18 mouse cellular contexts compared by ENCODE assay signal in genomic region chrX:151349322-151349721, GRCm38 (mm10). TPM values are rescaled to one million over a fixed set of nuclear protein-coding genes. Genes with fewer than 3 reads are reported as not detected.
DNase-seq lines count a peak whose midpoint lies in the region.
"Had no signal": no experiment of that assay in that cellular context is flagged by ENCODE, and none has a peak within 500 bp of the region (broad histone marks: within the 10 kb centered on the region; RNA-seq: fewer than 3 reads in every experiment).

No protein-coding gene starts in this region.

- peak; percentile 39 for DNase-seq in adrenal gland, postnatal 14 days
- no peak for DNase-seq in adrenal gland, adult 18-20 months (ENCODE audit: low spot score in 2 of 2)
- DNase-seq in layer of hippocampus, adult 9-11 months, result peak; percentile 17
- DNase-seq in layer of hippocampus, adult 11-12 months (ENCODE audit: low spot score), result no peak
- DNase-seq in right cerebral cortex, adult 18-20 months, result peak; percentile 17
- DNase-seq in right cerebral cortex, postnatal 10 days (ENCODE audit: low spot score in 2 of 2), result no peak
- peak; percentile 62 for DNase-seq in brain, adult 2 months (ENCODE audit: low read depth, low spot score)
- no peak for DNase-seq in T-cell, adult 2 months (ENCODE audit: low spot score)
- DNase-seq: cerebellum, adult 11 months; cerebellum, adult 9-11 months; forebrain, postnatal 0 days; gastrocnemius, adult 2 months; kidney, adult 8-10 months; kidney, postnatal 10 days; liver, embryonic 13.5 days; lung, adult 2 months; thymus, adult 18-20 months; thymus, postnatal 36 days had no signal

RNA-seq across cellular contexts. Expression of gene Fam120c, which starts 5.3 kb away (rescaled TPM):
- 10.9 and 12.5 TPM in 2 replicates for total RNA-seq in adrenal gland, postnatal 14 days (2021)
- 10 to 100 TPM; 16.2 to 17.3 TPM for total RNA-seq in adrenal gland, adult 18-20 months (2021)

Comparison
In these comparisons a context has a peak if more than half of its experiments do, and no peak if none do; other contexts are left out.
1. DNase-seq: peak in adrenal gland, postnatal 14 days (single experiment), layer of hippocampus, adult 9-11 months (single experiment), right cerebral cortex, adult 18-20 months (single experiment) and brain, adult 2 months (single experiment); none in adrenal gland, adult 18-20 months (0 of 2), layer of hippocampus, adult 11-12 months (single experiment), right cerebral cortex, postnatal 10 days (0 of 2) and T-cell, adult 2 months (single experiment).